In the genomic region with DNA sequence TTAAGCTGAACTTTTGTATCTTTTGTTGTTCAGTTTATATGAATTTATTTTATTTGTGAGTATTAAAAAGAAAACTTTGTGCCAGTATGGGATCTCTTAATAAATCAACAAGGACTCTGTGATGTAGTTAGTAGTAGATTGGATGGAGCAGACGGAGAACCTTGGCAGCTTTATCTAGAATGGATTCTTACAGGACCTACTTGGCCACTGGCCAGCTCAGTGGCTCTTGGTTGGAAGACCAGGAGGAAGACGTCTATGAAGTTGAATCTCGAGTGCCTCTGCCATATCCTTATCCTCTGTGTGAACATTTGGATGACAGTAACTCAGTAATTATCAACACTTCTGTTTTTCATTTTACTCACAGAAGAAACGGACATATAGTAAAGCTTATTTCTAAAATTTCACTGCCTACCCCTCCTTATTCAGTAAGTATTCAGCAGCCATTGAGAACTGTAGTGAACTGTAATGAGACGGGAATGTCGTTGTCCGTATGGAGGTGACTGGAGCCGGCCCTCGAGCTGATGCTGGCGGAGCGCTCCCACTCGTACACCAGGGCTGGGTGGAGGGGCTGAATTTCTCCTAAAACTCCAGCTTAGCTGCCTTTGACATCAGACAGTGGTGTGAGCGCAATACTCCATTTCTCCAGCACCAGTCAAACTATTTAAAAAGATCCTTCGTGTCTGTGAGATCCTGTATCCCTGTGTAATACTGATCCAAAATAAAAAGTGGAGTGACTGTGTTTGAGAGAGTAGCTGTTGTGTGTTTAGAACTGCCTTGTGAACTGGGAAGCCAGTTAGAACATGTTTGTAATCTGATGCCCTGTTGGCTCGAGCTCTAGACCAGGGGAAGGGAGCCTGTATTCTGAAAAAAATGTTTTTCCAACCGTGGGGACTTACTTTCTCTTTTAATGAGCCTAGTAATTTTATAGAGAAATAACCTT, we compare ENCODE assay signal across 8 mouse cellular contexts.
DNase-seq lines count a peak whose midpoint lies in the region; ATAC-seq and TF ChIP-seq lines count a peak whose summit lies in the region.

No protein-coding gene starts in this region.

- ATAC-seq in forebrain, embryonic 16.5 days = peak; percentile 23; the same call in 1 of the 2 replicates
- ATAC-seq in forebrain, embryonic 11.5 days (replicated peaks; ENCODE audit: low FRiP score) = no peak
- no peak for ATAC-seq in midbrain, embryonic 15.5 days (replicated peaks)

- 0 out of 2 replicates have a peak, but pooled peaks cover 2% of the 10 kb centered on the region for H3K4me1 ChIP-seq in forebrain, embryonic 16.5 days (replicated peaks; ENCODE audit: control insufficient read depth, insufficient read depth, low read length)
- no peaks in the 10 kb centered on the region for H3K4me1 ChIP-seq in forebrain, embryonic 11.5 days (replicated peaks; ENCODE audit: control insufficient read depth, insufficient read depth, low read length)
- H3K4me1 ChIP-seq in kidney, adult 2 months (ENCODE audit: control insufficient read depth, insufficient read depth, low read length) = peaks cover 15% of the 10 kb centered on the region; the same call in 1 of the 2 replicates
- 0 out of 2 replicates have a peak, but pooled peaks cover 3% of the 10 kb centered on the region for H3K4me1 ChIP-seq in midbrain, embryonic 15.5 days

- no peak for TF ChIP-seq CTCF in kidney, adult 2 months (conservative IDR thresholded peaks at IDR 0.05; ENCODE audit: insufficient read depth, insufficient read length, low read depth, low read length)

- no peaks in the 10 kb centered on the region for H3K79me2 ChIP-seq in myocyte (ENCODE audit: control insufficient read depth, insufficient read depth)

- no peak overlapping the region for H3K27ac ChIP-seq in forebrain, embryonic 16.5 days (ENCODE audit: low read length)
- no peak overlapping the region for H3K27ac ChIP-seq in forebrain, embryonic 11.5 days (ENCODE audit: low read depth, low read length)
- H3K27ac ChIP-seq in kidney, adult 2 months (ENCODE audit: insufficient read depth, low read depth, low read length) = peak overlapping the region; percentile 60
- no peak overlapping the region for H3K27ac ChIP-seq in midbrain, embryonic 15.5 days

- H3K9me3 ChIP-seq in forebrain, embryonic 16.5 days (ENCODE audit: control insufficient read depth, low read length) = no peaks in the 10 kb centered on the region
- no peaks in the 10 kb centered on the region for H3K9me3 ChIP-seq in forebrain, embryonic 11.5 days (ENCODE audit: control insufficient read depth, low read length)
- H3K9me3 ChIP-seq in midbrain, embryonic 15.5 days = no peaks in the 10 kb centered on the region

- no peak overlapping the region for H3K4me3 ChIP-seq in forebrain, embryonic 16.5 days (replicated peaks; ENCODE audit: low read length)
- H3K4me3 ChIP-seq in forebrain, embryonic 11.5 days (ENCODE audit: low read depth, low read length) = no peak overlapping the region
- 0 out of 2 replicates have a peak overlapping the region, but pooled peaks have one; percentile 8 for H3K4me3 ChIP-seq in kidney, adult 2 months (ENCODE audit: insufficient read depth, low read depth, low read length)
- no peak overlapping the region for H3K4me3 ChIP-seq in myocyte
- no peak overlapping the region for H3K4me3 ChIP-seq in midbrain, embryonic 15.5 days

- no peak for TF ChIP-seq POLR2A in kidney, adult 2 months (IDR thresholded peaks at IDR 0.05; ENCODE audit: low read depth, low read length)
- TF ChIP-seq POLR2A in myocyte (IDR thresholded peaks at IDR 0.05; ENCODE audit: insufficient read length, low read depth) = no peak

- peaks cover 10% of the 10 kb centered on the region for H3K36me3 ChIP-seq in forebrain, embryonic 16.5 days (ENCODE audit: control insufficient read depth, insufficient read depth)
- H3K36me3 ChIP-seq in forebrain, embryonic 11.5 days (ENCODE audit: control insufficient read depth, insufficient read depth, low read length) = peaks cover 2% of the 10 kb centered on the region; the same call in 1 of the 2 replicates
- H3K36me3 ChIP-seq in kidney, adult 2 months (ENCODE audit: control insufficient read depth, insufficient read depth, low read length) = no peaks in the 10 kb centered on the region
- H3K36me3 ChIP-seq in myocyte (ENCODE audit: control insufficient read depth, insufficient read depth) = peaks cover 9% of the 10 kb centered on the region
- peaks cover 25% of the 10 kb centered on the region; the same call in 1 of the 2 replicates for H3K36me3 ChIP-seq in midbrain, embryonic 15.5 days (replicated peaks)

- H3ac ChIP-seq in myocyte (ENCODE audit: control insufficient read depth, insufficient read length) = no peak overlapping the region

- no peaks in the 10 kb centered on the region for H3K27me3 ChIP-seq in forebrain, embryonic 16.5 days (replicated peaks; ENCODE audit: control insufficient read depth, insufficient read depth, low read length)
- H3K27me3 ChIP-seq in forebrain, embryonic 11.5 days (ENCODE audit: control insufficient read depth, insufficient read depth, low read length) = no peaks in the 10 kb centered on the region
- H3K27me3 ChIP-seq in kidney, adult 2 months (replicated peaks; ENCODE audit: control insufficient read depth, insufficient read depth, low read length) = no peaks in the 10 kb centered on the region
- H3K27me3 ChIP-seq in myocyte (ENCODE audit: control insufficient read depth, insufficient read depth, insufficient read length) = no peaks in the 10 kb centered on the region
- no peaks in the 10 kb centered on the region for H3K27me3 ChIP-seq in midbrain, embryonic 15.5 days (replicated peaks)

- DNase-seq in forebrain, embryonic 11.5 days (ENCODE audit: low spot score) = no peak
- DNase-seq in adrenal gland, postnatal 25 days = peak; percentile 60
- peak; percentile 66 for DNase-seq in gastrocnemius, adult 18-20 months (ENCODE audit: low spot score)
- peak; percentile 62 for DNase-seq in kidney, adult 2 months
- no peak for DNase-seq in frontal cortex, postnatal 10 days (ENCODE audit: low spot score in 2 of 2)

- H3K9ac ChIP-seq in forebrain, embryonic 16.5 days (replicated peaks; ENCODE audit: low read depth, low read length) = no peak overlapping the region
- H3K9ac ChIP-seq in forebrain, embryonic 11.5 days (ENCODE audit: low read length) = no peak overlapping the region
- H3K9ac ChIP-seq in midbrain, embryonic 15.5 days = no peak overlapping the region

- WGBS in forebrain, embryonic 16.5 days = 70% methylated on average over 16 of the region's 16 CpGs
- 83% methylated on average over 16 of the region's 16 CpGs for WGBS in forebrain, embryonic 11.5 days
- 35% methylated on average over 16 of the region's 16 CpGs for WGBS in kidney, adult 2 months
- 81% methylated on average over 16 of the region's 16 CpGs for WGBS in midbrain, embryonic 15.5 days

- H3K4me2 ChIP-seq in forebrain, embryonic 16.5 days (ENCODE audit: low read length) = no peak overlapping the region
- H3K4me2 ChIP-seq in forebrain, embryonic 11.5 days (ENCODE audit: low read depth, low read length, severe bottlenecking) = no peak overlapping the region
- H3K4me2 ChIP-seq in myocyte (ENCODE audit: low read depth) = peak overlapping the region; percentile 63
- H3K4me2 ChIP-seq in midbrain, embryonic 15.5 days = no peak overlapping the region

TF ChIP-seq in myocyte, 11 proteins besides CTCF, POLR2A, EP300 and RAD21:
- TF ChIP-seq USF1 (IDR thresholded peaks at IDR 0.05; ENCODE audit: low read depth) (no peak), MYOD1 (IDR thresholded peaks at IDR 0.05; ENCODE audit: control insufficient read depth in 1 of 3, insufficient read length in 2 of 3, low read depth in 2 of 3) (no peak), E2F4 (IDR thresholded peaks at IDR 0.05; ENCODE audit: insufficient read depth) (no peak), MYOG (IDR thresholded peaks at IDR 0.05; ENCODE audit: control insufficient read depth in 1 of 3, insufficient read depth in 1 of 3, insufficient read length in 2 of 3, low read depth in 2 of 3) (no peak), MAX (IDR thresholded peaks at IDR 0.05; ENCODE audit: low read depth) (no peak), SRF (IDR thresholded peaks at IDR 0.05; ENCODE audit: control insufficient read depth, insufficient read length, low read depth) (no peak), TCF12 (IDR thresholded peaks at IDR 0.05; ENCODE audit: insufficient read depth, poor library complexity, severe bottlenecking) (no peak), POLR2AphosphoS2 (IDR thresholded peaks at IDR 0.05; ENCODE audit: insufficient read length, low read depth) (no peak), TCF3 (IDR thresholded peaks at IDR 0.05; ENCODE audit: insufficient read length, low read depth) (no peak), REST (IDR thresholded peaks at IDR 0.05; ENCODE audit: insufficient read depth, insufficient read length) (no peak), CEBPB (IDR thresholded peaks at IDR 0.05; ENCODE audit: insufficient read depth, poor library complexity, severe bottlenecking) (no peak)

Comparison
In these comparisons a context has a peak if more than half of its experiments do, and no peak if none do; other contexts are left out.
1. DNase-seq: peak in adrenal gland, postnatal 25 days (single experiment), gastrocnemius, adult 18-20 months (single experiment) and kidney, adult 2 months (single experiment); none in forebrain, embryonic 11.5 days (single experiment) and frontal cortex, postnatal 10 days (0 of 2).